9 mouse cellular contexts compared by ENCODE assay signal in genomic region chr2:144638719-144639118, GRCm38 (mm10). TPM values are rescaled to one million over a fixed set of nuclear protein-coding genes. Genes with fewer than 3 reads are reported as not detected.
DNase-seq lines count a peak whose midpoint lies in the region; ATAC-seq and TF ChIP-seq lines count a peak whose summit lies in the region.
"Had no signal": no experiment of that assay in that cellular context is flagged by ENCODE, and none has a peak within 500 bp of the region (broad histone marks: within the 10 kb centered on the region; RNA-seq: fewer than 3 reads in every experiment).

No protein-coding gene starts in this region.

- WGBS in heart, embryonic 11.5 days (ENCODE audit: insufficient replicate concordance) = 63% methylated on average over 4 of the region's 4 CpGs
- 51% methylated on average over 4 of the region's 4 CpGs for WGBS in lung, embryonic 14.5 days
- 45% methylated on average over 4 of the region's 4 CpGs for WGBS in bone marrow, adult 2 months

- H3K9ac ChIP-seq in heart, embryonic 11.5 days (ENCODE audit: low read depth, low read length) = no peak overlapping the region
- no peak overlapping the region for H3K9ac ChIP-seq in lung, embryonic 14.5 days
- H3K9ac ChIP-seq: stomach, embryonic 15.5 days had no signal

- H3K27me3 ChIP-seq in heart, embryonic 11.5 days (ENCODE audit: control insufficient read depth, insufficient read depth, low read length) = no peaks in the 10 kb centered on the region
- no peaks in the 10 kb centered on the region for H3K27me3 ChIP-seq in lung, embryonic 14.5 days (ENCODE audit: insufficient read depth, low read length)
- H3K27me3 ChIP-seq: stomach, embryonic 15.5 days had no signal

- no peaks in the 10 kb centered on the region for H3K9me3 ChIP-seq in heart, embryonic 11.5 days (replicated peaks; ENCODE audit: control insufficient read depth, low read length)
- no peaks in the 10 kb centered on the region for H3K9me3 ChIP-seq in lung, embryonic 14.5 days (ENCODE audit: low read depth, low read length)
- H3K9me3 ChIP-seq: stomach, embryonic 15.5 days had no signal

- TF ChIP-seq CTCF in lung, embryonic 14.5 days (IDR thresholded peaks at IDR 0.05; ENCODE audit: low read depth) = peak; percentile 64
- peak; percentile 33 for TF ChIP-seq CTCF in bone marrow, adult 2 months (IDR thresholded peaks at IDR 0.05; ENCODE audit: control insufficient read depth, insufficient read depth, low read length)

- no peaks in the 10 kb centered on the region for H3K36me3 ChIP-seq in heart, embryonic 11.5 days (ENCODE audit: control insufficient read depth, insufficient read depth, low read length)
- H3K36me3 ChIP-seq in lung, embryonic 14.5 days (ENCODE audit: insufficient read depth) = no peaks in the 10 kb centered on the region
- H3K36me3 ChIP-seq: stomach, embryonic 15.5 days had no signal

- TF ChIP-seq POLR2A in bone marrow, adult 2 months (IDR thresholded peaks at IDR 0.05; ENCODE audit: borderline replicate concordance, control insufficient read depth, low read depth, low read length) = no peak

- H3K4me3 ChIP-seq in heart, embryonic 11.5 days (ENCODE audit: low read depth, low read length) = no peak overlapping the region
- H3K4me3 ChIP-seq in lung, embryonic 14.5 days (ENCODE audit: low read depth, low read length) = no peak overlapping the region
- no peak overlapping the region for H3K4me3 ChIP-seq in bone marrow, adult 2 months (replicated peaks; ENCODE audit: control insufficient read depth, low read depth, low read length)
- H3K4me3 ChIP-seq: stomach, embryonic 15.5 days had no signal

- no peak for ATAC-seq in heart, embryonic 11.5 days (replicated peaks; ENCODE audit: insufficient number of reproducible peaks, low FRiP score, low TSS enrichment)
- no peak for ATAC-seq in lung, embryonic 14.5 days (ENCODE audit: insufficient read depth)

- DNase-seq in heart, adult 11 months = peak; percentile 87
- DNase-seq in lung, embryonic 14.5 days = peak; percentile 25
- DNase-seq in lung, postnatal 25 days (ENCODE audit: low spot score) = no peak
- peak; percentile 19 for DNase-seq in lung, postnatal 14 days
- DNase-seq in frontal cortex, postnatal 14 days (ENCODE audit: low spot score in 2 of 2) = no peak
- DNase-seq in thymus, postnatal 36 days = no peak

- H3K27ac ChIP-seq in heart, embryonic 11.5 days (ENCODE audit: low read depth, low read length) = no peak overlapping the region
- no peak overlapping the region for H3K27ac ChIP-seq in lung, embryonic 14.5 days (ENCODE audit: low read depth)
- H3K27ac ChIP-seq in bone marrow, adult 2 months (ENCODE audit: control insufficient read depth, insufficient read depth, low read depth, low read length, poor library complexity) = no peak overlapping the region
- H3K27ac ChIP-seq: stomach, embryonic 15.5 days had no signal

- H3K4me1 ChIP-seq in heart, embryonic 11.5 days (ENCODE audit: control insufficient read depth, insufficient read depth, low read length) = no peaks in the 10 kb centered on the region
- H3K4me1 ChIP-seq in lung, embryonic 14.5 days (ENCODE audit: insufficient read depth) = no peaks in the 10 kb centered on the region
- H3K4me1 ChIP-seq in bone marrow, adult 2 months (ENCODE audit: control insufficient read depth, insufficient read depth, low read length) = no peaks in the 10 kb centered on the region; the same call in 1 of the 2 replicates
- H3K4me1 ChIP-seq: stomach, embryonic 15.5 days had no signal

- no peak overlapping the region for H3K4me2 ChIP-seq in heart, embryonic 11.5 days
- no peak overlapping the region for H3K4me2 ChIP-seq in lung, embryonic 14.5 days
- H3K4me2 ChIP-seq: stomach, embryonic 15.5 days had no signal

RNA-seq across cellular contexts. Expression of gene Dtd1, which starts 39.0 kb away (rescaled TPM):
- 26.7 and 30.7 TPM in 2 replicates for polyA plus RNA-seq in heart, embryonic 11.5 days (2014; fragmentation: Nextera tagmentation; extraction: Ambion mirVana)
- 35.0 and 39.9 TPM in 2 replicates for polyA plus RNA-seq in lung, embryonic 14.5 days (2014; fragmentation: Nextera tagmentation; extraction: Ambion mirVana)
- polyA plus RNA-seq in bone marrow, adult 2 months (2011; ENCODE audit: insufficient read depth, insufficient read length, low replicate concordance, missing spikeins) = 3.3 and 5.6 TPM in 2 replicates

RNA-seq across cellular contexts. Expression of gene Smim26, which starts 44.9 kb away (rescaled TPM):
- 48.5 and 55.0 TPM in 2 replicates for polyA plus RNA-seq in heart, embryonic 11.5 days (2014; fragmentation: Nextera tagmentation; extraction: Ambion mirVana)
- 29.0 and 34.5 TPM in 2 replicates for polyA plus RNA-seq in lung, embryonic 14.5 days (2014; fragmentation: Nextera tagmentation; extraction: Ambion mirVana)
- 5.8 and 24.7 TPM in 2 replicates for polyA plus RNA-seq in bone marrow, adult 2 months (2011; ENCODE audit: insufficient read depth, insufficient read length, low replicate concordance, missing spikeins)

Comparison
In these comparisons a context has a peak if more than half of its experiments do, and no peak if none do; other contexts are left out.
1. DNase-seq: peak in heart, adult 11 months (single experiment), lung, embryonic 14.5 days (single experiment) and lung, postnatal 14 days (single experiment); none in lung, postnatal 25 days (single experiment), frontal cortex, postnatal 14 days (0 of 2) and thymus, postnatal 36 days (0 of 2).